Mouse (Mus musculus): ENCODE data around the gene Usp54. TPM values are rescaled to one million over a fixed set of nuclear protein-coding genes. Genes with fewer than 3 reads are reported as not detected.
A peak's percentile ranks its signal among the peaks of the same experiment; 100 is the strongest.

Usp54 gene
- polyA plus RNA-seq, 1 experiment from 2014 or later = 6.1 TPM

- H3K9me3 ChIP-seq (ENCODE audit: control insufficient read depth, low read length) = no peaks in the 10 kb centered on the region
- peak overlapping the region; percentile 58 to 67 for H3K4me3 ChIP-seq (ENCODE audit: control insufficient read depth in 1 of 2, insufficient read depth in 1 of 2, low read depth in 1 of 2, low read length in 2 of 2)
- peak overlapping the region; percentile 98 to 99 for H3K27ac ChIP-seq (replicated peaks in 1 of 2; ENCODE audit: control insufficient read depth in 1 of 2, insufficient read depth in 1 of 2, low read depth in 2 of 2, low read length in 2 of 2)
- WGBS = 6% methylated on average over 19 of the region's 19 CpGs
- no peaks in the 10 kb centered on the region for H3K27me3 ChIP-seq (ENCODE audit: control insufficient read depth, insufficient read depth, low read length)
- no peak for ATAC-seq (ENCODE audit: insufficient number of reproducible peaks, insufficient read depth, low FRiP score, low read depth)
- H3K4me1 ChIP-seq (ENCODE audit: control insufficient read depth in 2 of 2, insufficient read depth in 2 of 2, low read length in 2 of 2) = peaks cover 19 to 33% of the 10 kb centered on the region in 2 experiments
- H3K9ac ChIP-seq (ENCODE audit: low read length) = peak overlapping the region; percentile 92
- H3K36me3 ChIP-seq (ENCODE audit: control insufficient read depth, insufficient read depth, low read length) = peaks cover 27% of the 10 kb centered on the region
- H3K4me2 ChIP-seq (ENCODE audit: low read length) = peak overlapping the region; percentile 91
These were observed 20.9 kb upstream of the Usp54 start for GRCm38 (mm10) chr14:20661661-20662331.

DNA sequence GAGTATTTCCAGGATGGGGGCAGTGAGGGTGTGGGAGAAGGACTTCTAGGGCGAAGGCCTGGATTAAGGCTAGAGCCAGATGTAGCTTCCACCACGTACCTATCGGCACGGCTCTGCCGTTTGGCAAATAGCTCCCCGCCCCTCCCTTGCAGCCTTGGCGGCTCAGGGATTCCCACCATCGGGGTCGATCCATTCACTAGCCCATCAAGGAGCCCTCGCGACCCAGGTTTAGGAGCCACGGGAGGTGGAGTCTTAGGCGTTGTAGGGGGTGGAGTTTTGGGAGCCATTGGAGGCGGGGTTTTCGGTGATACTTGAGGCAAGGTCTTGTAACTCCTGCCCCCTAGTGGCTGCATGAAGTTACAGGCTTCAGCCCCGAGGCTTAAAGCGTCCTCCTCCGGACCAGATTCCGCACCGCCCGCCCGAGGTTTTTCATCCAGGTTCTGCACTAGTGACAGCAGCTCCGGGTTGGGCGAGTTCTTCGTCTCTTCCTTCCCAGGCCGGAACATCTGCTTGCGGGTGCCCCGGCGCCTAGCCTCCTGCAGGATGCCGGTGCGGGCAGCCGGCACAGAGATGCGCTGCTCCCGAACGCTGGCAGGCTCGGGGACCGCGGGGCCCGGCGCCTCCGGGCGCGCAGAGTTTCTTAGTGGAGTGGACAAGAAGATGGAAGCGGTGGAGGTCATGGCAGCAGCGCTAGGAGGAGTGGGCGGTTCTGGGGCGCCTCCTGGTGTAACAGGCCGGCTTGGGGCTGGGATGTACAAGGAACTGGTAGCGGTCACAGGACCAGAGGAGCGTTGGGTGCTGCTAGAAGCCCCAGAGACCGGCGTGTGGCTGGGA, 20.2 kb upstream of the Usp54 start:
- Histone ChIP-seq H3K9ac (ENCODE audit: low read length) (peak overlapping the region; percentile 92), H3K4me2 (ENCODE audit: low read length) (peak overlapping the region; percentile 91), H3K27ac (replicated peaks in 1 of 2; ENCODE audit: control insufficient read depth in 1 of 2, insufficient read depth in 1 of 2, low read depth in 2 of 2, low read length in 2 of 2) (peak overlapping the region; percentile 98 to 99), H3K36me3 (ENCODE audit: control insufficient read depth, insufficient read depth, low read length) (peaks cover 27% of the 10 kb centered on the region), H3K9me3 (ENCODE audit: control insufficient read depth, low read length) (no peaks in the 10 kb centered on the region), H3K4me1 (ENCODE audit: control insufficient read depth in 2 of 2, insufficient read depth in 2 of 2, low read length in 2 of 2) (peaks cover 16 to 33% of the 10 kb centered on the region in 2 experiments), H3K4me3 (ENCODE audit: control insufficient read depth in 1 of 2, insufficient read depth in 1 of 2, low read depth in 1 of 2, low read length in 2 of 2) (peak overlapping the region; percentile 58 to 67), H3K27me3 (ENCODE audit: control insufficient read depth, insufficient read depth, low read length) (no peaks in the 10 kb centered on the region)
- ATAC-seq (ENCODE audit: insufficient number of reproducible peaks, insufficient read depth, low FRiP score, low read depth) = peak; percentile 41
- WGBS = 1% methylated on average over 52 of the region's 52 CpGs

GRCm38 (mm10) chr14:20659687-20660086, 18.8 kb upstream of the Usp54 start:
- peak overlapping the region; percentile 91; the same call in 1 of the 2 replicates for H3K4me2 ChIP-seq (ENCODE audit: low read length)
- 91% methylated on average over 7 of the region's 7 CpGs for WGBS
- H3K9ac ChIP-seq (ENCODE audit: low read length) = peak overlapping the region; percentile 92
- peaks cover 14 to 27% of the 10 kb centered on the region in 2 experiments for H3K4me1 ChIP-seq (ENCODE audit: control insufficient read depth in 2 of 2, insufficient read depth in 2 of 2, low read length in 2 of 2)
- peaks cover 25% of the 10 kb centered on the region for H3K36me3 ChIP-seq (ENCODE audit: control insufficient read depth, insufficient read depth, low read length)
- ATAC-seq (ENCODE audit: insufficient number of reproducible peaks, insufficient read depth, low FRiP score, low read depth) = no peak
- peak overlapping the region in 1 of 2 experiments; percentile 99; a peak in 2 of 4 replicates for H3K27ac ChIP-seq (replicated peaks in 1 of 2; ENCODE audit: control insufficient read depth in 1 of 2, insufficient read depth in 1 of 2, low read depth in 2 of 2, low read length in 2 of 2)
- no peak overlapping the region for H3K4me3 ChIP-seq (ENCODE audit: control insufficient read depth in 1 of 2, insufficient read depth in 1 of 2, low read depth in 1 of 2, low read length in 2 of 2)
- H3K27me3 ChIP-seq (ENCODE audit: control insufficient read depth, insufficient read depth, low read length) = no peaks in the 10 kb centered on the region
- H3K9me3 ChIP-seq (ENCODE audit: control insufficient read depth, low read length) = no peaks in the 10 kb centered on the region

GRCm38 (mm10) chr14:20658902-20659301, 18.0 kb upstream of the Usp54 start:
- peaks cover 25% of the 10 kb centered on the region for H3K36me3 ChIP-seq (ENCODE audit: control insufficient read depth, insufficient read depth, low read length)
- H3K4me2 ChIP-seq (ENCODE audit: low read length) = no peak overlapping the region
- no peak overlapping the region for H3K9ac ChIP-seq (ENCODE audit: low read length)
- H3K27me3 ChIP-seq (ENCODE audit: control insufficient read depth, insufficient read depth, low read length) = no peaks in the 10 kb centered on the region
- WGBS = 63% methylated on average over 6 of the region's 6 CpGs
- H3K4me3 ChIP-seq (ENCODE audit: control insufficient read depth in 1 of 2, insufficient read depth in 1 of 2, low read depth in 1 of 2, low read length in 2 of 2) = no peak overlapping the region
- no peak for ATAC-seq (ENCODE audit: insufficient number of reproducible peaks, insufficient read depth, low FRiP score, low read depth)
- peak overlapping the region in 1 of 2 experiments; percentile 57; a peak in 2 of 4 replicates for H3K27ac ChIP-seq (replicated peaks in 1 of 2; ENCODE audit: control insufficient read depth in 1 of 2, insufficient read depth in 1 of 2, low read depth in 2 of 2, low read length in 2 of 2)
- no peaks in the 10 kb centered on the region for H3K9me3 ChIP-seq (ENCODE audit: control insufficient read depth, low read length)
- peaks cover 14 to 27% of the 10 kb centered on the region in 2 experiments for H3K4me1 ChIP-seq (ENCODE audit: control insufficient read depth in 2 of 2, insufficient read depth in 2 of 2, low read length in 2 of 2)

DNA sequence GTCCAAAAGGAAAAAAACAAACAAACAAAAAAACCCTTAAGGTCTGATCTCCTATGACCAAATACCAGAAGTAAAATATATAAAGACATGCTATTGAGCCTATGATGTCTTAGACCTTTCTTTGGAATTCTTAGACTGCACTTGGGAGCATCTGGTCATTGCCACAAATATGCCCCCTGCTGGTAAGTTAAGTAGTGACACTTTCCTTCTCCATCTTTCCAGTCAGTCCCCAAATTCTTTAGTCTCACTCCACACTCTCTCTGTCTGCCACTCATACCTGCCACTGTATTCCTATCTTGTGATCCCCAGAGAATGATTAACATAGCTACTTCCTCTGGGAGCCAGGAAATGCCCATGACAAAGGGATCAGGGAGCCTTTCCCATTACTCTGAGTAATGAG, 17.5 kb upstream of the Usp54 start:
- no peak overlapping the region for H3K4me3 ChIP-seq (ENCODE audit: control insufficient read depth in 1 of 2, insufficient read depth in 1 of 2, low read depth in 1 of 2, low read length in 2 of 2)
- ATAC-seq (ENCODE audit: insufficient number of reproducible peaks, insufficient read depth, low FRiP score, low read depth) = no peak
- peak overlapping the region in 1 of 2 experiments; percentile 57; a peak in 2 of 4 replicates for H3K27ac ChIP-seq (replicated peaks in 1 of 2; ENCODE audit: control insufficient read depth in 1 of 2, insufficient read depth in 1 of 2, low read depth in 2 of 2, low read length in 2 of 2)
- H3K27me3 ChIP-seq (ENCODE audit: control insufficient read depth, insufficient read depth, low read length) = no peaks in the 10 kb centered on the region
- H3K4me1 ChIP-seq (ENCODE audit: control insufficient read depth in 2 of 2, insufficient read depth in 2 of 2, low read length in 2 of 2) = peaks cover 14 to 27% of the 10 kb centered on the region in 2 experiments
- peaks cover 25% of the 10 kb centered on the region for H3K36me3 ChIP-seq (ENCODE audit: control insufficient read depth, insufficient read depth, low read length)
- H3K9ac ChIP-seq (ENCODE audit: low read length) = no peak overlapping the region; the same call in 1 of the 2 replicates
- no peaks in the 10 kb centered on the region for H3K9me3 ChIP-seq (ENCODE audit: control insufficient read depth, low read length)
- H3K4me2 ChIP-seq (ENCODE audit: low read length) = no peak overlapping the region

- peaks cover 19 to 29% of the 10 kb centered on the region in 2 experiments for H3K4me1 ChIP-seq (ENCODE audit: control insufficient read depth in 2 of 2, insufficient read depth in 2 of 2, low read length in 2 of 2)
- peak within 1 kb of the TSS; percentile 25 to 26 for H3K4me3 ChIP-seq (ENCODE audit: control insufficient read depth in 1 of 2, insufficient read depth in 1 of 2, low read depth in 1 of 2, low read length in 2 of 2)
These were observed 15.5 kb upstream of the Usp54 start, which contains the start of gene Myoz1 for GRCm38 (mm10) chr14:20656361-20656760. Gene Myoz1 (minus strand): TSS chr14:20656540.

DNA sequence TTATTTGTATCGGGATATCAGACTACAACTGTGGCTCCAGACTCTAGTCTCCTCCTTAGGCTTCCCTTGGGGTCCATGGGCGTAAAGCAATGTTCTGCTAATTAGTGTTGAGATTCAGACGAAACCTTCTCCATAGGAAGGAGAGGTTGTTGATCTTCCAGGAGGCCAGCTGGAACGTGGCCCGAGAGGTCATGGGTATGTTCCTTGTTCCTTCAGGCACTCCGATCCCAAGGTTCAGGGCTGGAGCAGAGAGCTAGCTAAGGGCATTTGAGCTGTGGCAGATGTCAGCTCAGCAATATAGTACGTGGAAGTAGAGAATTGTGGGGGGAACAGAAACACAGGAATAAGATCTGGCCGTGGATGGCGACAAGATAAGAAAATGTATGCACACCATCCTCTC, 14.9 kb upstream of the Usp54 start:
- no peak for ATAC-seq (ENCODE audit: insufficient number of reproducible peaks, insufficient read depth, low FRiP score, low read depth)
- H3K4me3 ChIP-seq (ENCODE audit: control insufficient read depth in 1 of 2, insufficient read depth in 1 of 2, low read depth in 1 of 2, low read length in 2 of 2) = peak overlapping the region in 1 of 2 experiments; percentile 25; a peak in 2 of 4 replicates
- no peaks in the 10 kb centered on the region for H3K9me3 ChIP-seq (ENCODE audit: control insufficient read depth, low read length)
- peaks cover 11% of the 10 kb centered on the region; the same call in 1 of the 2 replicates for H3K36me3 ChIP-seq (ENCODE audit: control insufficient read depth, insufficient read depth, low read length)
- peak overlapping the region; percentile 60 for H3K9ac ChIP-seq (ENCODE audit: low read length)
- peaks cover 19 to 28% of the 10 kb centered on the region in 2 experiments for H3K4me1 ChIP-seq (ENCODE audit: control insufficient read depth in 2 of 2, insufficient read depth in 2 of 2, low read length in 2 of 2)
- peak overlapping the region; percentile 59 for H3K4me2 ChIP-seq (ENCODE audit: low read length)
- WGBS = 44% methylated on average over 9 of the region's 9 CpGs
- peak overlapping the region; percentile 15 to 52 for H3K27ac ChIP-seq (replicated peaks in 1 of 2; ENCODE audit: control insufficient read depth in 1 of 2, insufficient read depth in 1 of 2, low read depth in 2 of 2, low read length in 2 of 2)
- H3K27me3 ChIP-seq (ENCODE audit: control insufficient read depth, insufficient read depth, low read length) = no peaks in the 10 kb centered on the region

More at GRCm38 (mm10) chr14:20656361-20656760, 15.5 kb upstream of the Usp54 start, which contains the start of gene Myoz1:
- H3K27me3 ChIP-seq (ENCODE audit: control insufficient read depth, insufficient read depth, low read length) = no peaks in the 10 kb centered on the region
- H3K9me3 ChIP-seq (ENCODE audit: control insufficient read depth, low read length) = no peaks in the 10 kb centered on the region
- H3K36me3 ChIP-seq (ENCODE audit: control insufficient read depth, insufficient read depth, low read length) = peaks cover 15% of the 10 kb centered on the region
- ATAC-seq (ENCODE audit: insufficient number of reproducible peaks, insufficient read depth, low FRiP score, low read depth) = no peak
- peak within 1 kb of the TSS; percentile 15 to 52 for H3K27ac ChIP-seq (replicated peaks in 1 of 2; ENCODE audit: control insufficient read depth in 1 of 2, insufficient read depth in 1 of 2, low read depth in 2 of 2, low read length in 2 of 2)
- peak within 1 kb of the TSS; percentile 59 for H3K4me2 ChIP-seq (ENCODE audit: low read length)
- 19% methylated on average over 11 of the region's 11 CpGs for WGBS
- peak within 1 kb of the TSS; percentile 60 for H3K9ac ChIP-seq (ENCODE audit: low read length)
